Mouse (Mus musculus): ENCODE measurements around the gene Hcn2. TPM values are rescaled to one million over a fixed set of nuclear protein-coding genes. Genes with fewer than 3 reads are reported as not detected.

The Hcn2 gene
- 0.26 TPM in 1 of 4 replicates, not detected in the others for total RNA-seq (2023; ENCODE audit: inconsistent age)

GRCm38 (mm10) chr10:79716254-79716987, at the start of gene Hcn2:
TSS of gene Hcn2 (plus strand) at chr10:79716634.

GRCm38 (mm10) chr10:79668771-79669575, 47.5 kb upstream of the Hcn2 start, which contains the start of gene Tpgs1:
TSS of gene Tpgs1 (plus strand) at chr10:79669369.

GRCm38 (mm10) chr10:79681591-79682245, 34.7 kb upstream of the Hcn2 start, which contains the start of gene Cdc34:
TSS of gene Cdc34 (plus strand) at chr10:79682195.

DNA sequence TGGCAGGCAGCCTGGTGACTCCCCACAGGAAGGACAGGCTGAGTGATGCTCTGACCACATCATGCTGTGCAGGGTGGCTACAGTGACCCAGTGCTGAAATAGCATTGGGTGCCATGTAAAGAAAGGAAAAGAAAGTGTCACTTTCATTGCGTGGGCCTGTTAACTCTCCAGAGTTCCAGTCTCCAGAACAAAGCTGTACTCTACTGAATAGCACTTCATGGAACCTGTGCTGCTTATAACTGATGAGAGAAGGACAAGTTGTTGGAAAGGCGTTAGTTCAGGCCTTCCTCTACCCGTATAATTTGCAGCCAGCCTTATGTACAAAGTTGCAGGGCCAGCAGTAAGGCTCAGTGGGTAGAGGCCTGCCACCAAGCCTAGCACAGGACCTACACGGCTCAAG, 27.7 kb upstream of the Hcn2 start, which contains the start of gene Gzmm:
Gene Gzmm, plus strand, starts transcription at position 301 of the 400 bp plus-strand sequence.

GRCm38 (mm10) chr10:79704065-79704969, 12.1 kb upstream of the Hcn2 start, which contains the start of gene Bsg:
TSS of gene Bsg (plus strand) at chr10:79704491.

GRCm38 (mm10) chr10:79745898-79746773, 29.7 kb downstream of the Hcn2 start, which contains the start of gene Polrmt:
TSS of gene Polrmt (minus strand) at chr10:79746581.

DNA sequence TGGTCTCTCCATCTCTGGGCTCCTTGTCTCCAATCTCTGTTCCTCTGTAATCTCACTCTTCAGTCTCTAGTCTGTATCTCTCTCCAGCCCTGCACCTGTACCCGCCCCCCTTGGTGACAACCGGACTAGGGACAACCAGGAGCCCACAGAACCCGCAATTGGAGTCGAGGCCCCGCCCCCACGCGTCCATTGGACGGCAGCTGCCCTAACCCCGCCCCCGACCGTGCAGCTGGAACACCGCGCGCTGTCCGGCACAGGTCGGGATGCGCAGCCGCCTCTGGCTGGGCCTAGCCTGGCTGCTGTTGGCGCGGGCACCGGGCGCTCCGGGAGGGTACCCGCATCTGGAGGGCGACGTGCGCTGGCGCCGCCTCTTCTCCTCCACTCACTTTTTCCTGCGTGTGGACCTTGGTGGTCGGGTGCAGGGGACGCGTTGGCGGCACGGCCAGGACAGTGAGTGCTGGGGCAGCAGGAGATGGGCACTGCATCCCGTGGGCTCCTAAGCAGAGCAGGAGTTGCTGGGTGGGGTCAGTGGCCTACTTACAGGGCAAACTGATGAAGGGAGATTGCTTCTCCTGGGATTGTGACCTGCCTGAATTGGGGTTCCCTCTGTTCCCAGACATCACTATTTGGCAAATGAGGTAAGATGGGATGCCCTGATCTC, 38.6 kb downstream of the Hcn2 start, which contains the start of gene Fgf22:
Gene Fgf22, plus strand, starts transcription at position 221 of the 661 bp plus-strand sequence.

GRCm38 (mm10) chr10:79766508-79767325, 50.3 kb downstream of the Hcn2 start, which contains the start of gene Rnf126:
TSS of gene Rnf126 (minus strand) at chr10:79766952.

GRCm38 (mm10) chr10:79777103-79777531, 60.7 kb downstream of the Hcn2 start, which contains the start of gene Fstl3:
TSS of gene Fstl3 (plus strand) at chr10:79777272.

Other genes starting within 250 kb of the Hcn2 start
- gene Vmn2r83, start 247.9 kb upstream of the Hcn2 start, total RNA-seq (2023; ENCODE audit: inconsistent age): not detected in 4 replicates
- gene Plpp2, start 182.8 kb upstream of the Hcn2 start, total RNA-seq (2023; ENCODE audit: inconsistent age): 2.5 to 4.1 TPM (median 3.8 TPM) in 4 replicates
- 36.6 to 45.9 TPM (median 40.8 TPM) in 4 replicates for gene Mier2, start 161.4 kb upstream of the Hcn2 start, total RNA-seq (2023; ENCODE audit: inconsistent age)
- gene Theg, start 129.3 kb upstream of the Hcn2 start, total RNA-seq (2023; ENCODE audit: inconsistent age): not detected in 4 replicates
- not detected in 4 replicates for gene C2cd4c, start 102.6 kb upstream of the Hcn2 start, total RNA-seq (2023; ENCODE audit: inconsistent age)
- not detected in 4 replicates for gene Shc2, start 78.7 kb upstream of the Hcn2 start, total RNA-seq (2023; ENCODE audit: inconsistent age)
- gene Odf3l2, start 70.9 kb upstream of the Hcn2 start, total RNA-seq (2023; ENCODE audit: inconsistent age): not detected in 4 replicates
- gene Madcam1, start 52.1 kb upstream of the Hcn2 start, total RNA-seq (2023; ENCODE audit: inconsistent age): not detected in 4 replicates
- gene Tpgs1, start 47.3 kb upstream of the Hcn2 start, total RNA-seq (2023; ENCODE audit: inconsistent age): 13.7 to 19.6 TPM (median 17.1 TPM) in 4 replicates
- 64.7 to 70.9 TPM (median 68.3 TPM) in 4 replicates for gene Cdc34, start 34.4 kb upstream of the Hcn2 start, total RNA-seq (2023; ENCODE audit: inconsistent age)
- 1.2 to 2.8 TPM (median 2.1 TPM) in 4 replicates for gene Gzmm, start 27.6 kb upstream of the Hcn2 start, total RNA-seq (2023; ENCODE audit: inconsistent age)
- gene Bsg, start 12.1 kb upstream of the Hcn2 start, total RNA-seq (2023; ENCODE audit: inconsistent age): 101 to 112 TPM (median 107 TPM) in 4 replicates
- 55.6 to 79.9 TPM (median 71.2 TPM) in 4 replicates for gene Polrmt, start 29.9 kb downstream of the Hcn2 start, total RNA-seq (2023; ENCODE audit: inconsistent age)
- not detected in 4 replicates for gene Fgf22, start 38.4 kb downstream of the Hcn2 start, total RNA-seq (2023; ENCODE audit: inconsistent age)
- 52.1 to 65.8 TPM (median 59.1 TPM) in 4 replicates for gene Rnf126, start 50.3 kb downstream of the Hcn2 start, total RNA-seq (2023; ENCODE audit: inconsistent age)
- gene Fstl3, start 60.6 kb downstream of the Hcn2 start, total RNA-seq (2023; ENCODE audit: inconsistent age): 1.1 to 2.1 TPM (median 1.7 TPM) in 4 replicates
- gene Prss57, start 74.3 kb downstream of the Hcn2 start, total RNA-seq (2023; ENCODE audit: inconsistent age): not detected in 4 replicates
- gene Palm, start 76.9 kb downstream of the Hcn2 start, total RNA-seq (2023; ENCODE audit: inconsistent age): 5.9 to 8.0 TPM (median 6.7 TPM) in 4 replicates
- not detected in 4 replicates for gene Misp, start 104.4 kb downstream of the Hcn2 start, total RNA-seq (2023; ENCODE audit: inconsistent age)
- 430 to 480 TPM (median 445 TPM) in 4 replicates for gene Ptbp1, start 137.8 kb downstream of the Hcn2 start, total RNA-seq (2023; ENCODE audit: inconsistent age)
- not detected in 4 replicates for gene Prtn3, start 157.8 kb downstream of the Hcn2 start, total RNA-seq (2023; ENCODE audit: inconsistent age)
- 0.27 to 1.1 TPM (median 0.75 TPM) in 4 replicates for gene Plppr3, start 158.0 kb downstream of the Hcn2 start, total RNA-seq (2023; ENCODE audit: inconsistent age)
- not detected in 4 replicates for gene Elane, start 169.6 kb downstream of the Hcn2 start, total RNA-seq (2023; ENCODE audit: inconsistent age)
- not detected in 4 replicates for gene Cfd, start 174.2 kb downstream of the Hcn2 start, total RNA-seq (2023; ENCODE audit: inconsistent age)
- 76.7 to 86.8 TPM (median 80.6 TPM) in 4 replicates for gene Med16, start 192.3 kb downstream of the Hcn2 start, total RNA-seq (2023; ENCODE audit: inconsistent age)
- not detected in 4 replicates for gene Gm26602, start 194.2 kb downstream of the Hcn2 start, total RNA-seq (2023; ENCODE audit: inconsistent age)
- gene Kiss1r, start 200.3 kb downstream of the Hcn2 start, total RNA-seq (2023; ENCODE audit: inconsistent age): 0.16 to 0.90 TPM (median 0.41 TPM) in 4 replicates
- gene R3hdm4, start 204.6 kb downstream of the Hcn2 start, total RNA-seq (2023; ENCODE audit: inconsistent age): 97.6 to 112 TPM (median 107 TPM) in 4 replicates
- gene Arid3a, start 210.4 kb downstream of the Hcn2 start, total RNA-seq (2023; ENCODE audit: inconsistent age): 33.9 to 40.6 TPM (median 35.9 TPM) in 4 replicates
- 40.2 to 51.6 TPM (median 44.7 TPM) in 4 replicates for gene Wdr18, start 243.5 kb downstream of the Hcn2 start, total RNA-seq (2023; ENCODE audit: inconsistent age)

Measured in B cell, adult (primary cell).